Mouse (Mus musculus): ENCODE results near the gene Vti1a. TPM values are rescaled to one million over a fixed set of nuclear protein-coding genes. Genes with fewer than 3 reads are reported as not detected.

Gene Vti1a
- polyA plus RNA-seq, 1 experiment from 2014 or later, result 24.2 TPM

- ATAC-seq (ENCODE audit: insufficient number of reproducible peaks, low FRiP score, low TSS enrichment, low read depth) (no peak), DNase-seq (ENCODE audit: low spot score) (no peak)
- Histone ChIP-seq H3K9ac (ENCODE audit: low read length) (no peak overlapping the region), H3K4me1 (ENCODE audit: control insufficient read depth, insufficient read depth, low read length) (peaks cover 13% of the 10 kb centered on the region), H3K36me3 (ENCODE audit: control insufficient read depth, insufficient read depth, low read length) (no peaks in the 10 kb centered on the region), H3K4me3 (ENCODE audit: low read depth, low read length) (no peak overlapping the region), H3K27me3 (ENCODE audit: control insufficient read depth, insufficient read depth, low read length) (no peaks in the 10 kb centered on the region), H3K27ac (replicated peaks; ENCODE audit: low read depth, low read length) (no peak overlapping the region), H3K9me3 (ENCODE audit: control insufficient read depth, low read length) (no peaks in the 10 kb centered on the region), H3K4me2 (ENCODE audit: low read depth, severe bottlenecking) (no peak overlapping the region)
- WGBS, result 88% methylated on average over 4 of the region's 4 CpGs
Observed at GRCm38 (mm10) chr19:55579310-55579709, 263.2 kb downstream of the Vti1a start.

GRCm38 (mm10) chr19:55580152-55580551 lies 264.1 kb downstream of the Vti1a start:
- Histone ChIP-seq H3K27me3 (ENCODE audit: control insufficient read depth, insufficient read depth, low read length) (no peaks in the 10 kb centered on the region), H3K4me1 (ENCODE audit: control insufficient read depth, insufficient read depth, low read length) (peaks cover 13% of the 10 kb centered on the region), H3K4me3 (ENCODE audit: low read depth, low read length) (no peak overlapping the region), H3K36me3 (ENCODE audit: control insufficient read depth, insufficient read depth, low read length) (no peaks in the 10 kb centered on the region), H3K9ac (ENCODE audit: low read length) (no peak overlapping the region), H3K4me2 (ENCODE audit: low read depth, severe bottlenecking) (no peak overlapping the region), H3K27ac (replicated peaks; ENCODE audit: low read depth, low read length) (no peak overlapping the region), H3K9me3 (ENCODE audit: control insufficient read depth, low read length) (no peaks in the 10 kb centered on the region)
- no peak for ATAC-seq (ENCODE audit: insufficient number of reproducible peaks, low FRiP score, low TSS enrichment, low read depth)
- no peak for DNase-seq (ENCODE audit: low spot score)
- 95% methylated on average over 8 of the region's 8 CpGs for WGBS

GRCm38 (mm10) chr19:55580667-55581066 lies 264.6 kb downstream of the Vti1a start:
- Histone ChIP-seq H3K9ac (ENCODE audit: low read length) (no peak overlapping the region), H3K27ac (replicated peaks; ENCODE audit: low read depth, low read length) (no peak overlapping the region), H3K4me2 (ENCODE audit: low read depth, severe bottlenecking) (no peak overlapping the region), H3K9me3 (ENCODE audit: control insufficient read depth, low read length) (no peaks in the 10 kb centered on the region), H3K27me3 (ENCODE audit: control insufficient read depth, insufficient read depth, low read length) (no peaks in the 10 kb centered on the region), H3K36me3 (ENCODE audit: control insufficient read depth, insufficient read depth, low read length) (no peaks in the 10 kb centered on the region), H3K4me1 (ENCODE audit: control insufficient read depth, insufficient read depth, low read length) (peaks cover 13% of the 10 kb centered on the region), H3K4me3 (ENCODE audit: low read depth, low read length) (no peak overlapping the region)
- ATAC-seq (ENCODE audit: insufficient number of reproducible peaks, low FRiP score, low TSS enrichment, low read depth) (no peak), DNase-seq (ENCODE audit: low spot score) (no peak)
- WGBS, result 88% methylated on average over 6 of the region's 6 CpGs

GRCm38 (mm10) chr19:55582896-55583653 lies 267.0 kb downstream of the Vti1a start:
- no peak overlapping the region for H3K27ac ChIP-seq (replicated peaks; ENCODE audit: low read depth, low read length)
- ATAC-seq (ENCODE audit: insufficient number of reproducible peaks, low FRiP score, low TSS enrichment, low read depth) (no peak), DNase-seq (ENCODE audit: low spot score) (no peak)
- 61% methylated on average over 13 of the region's 16 CpGs for WGBS
- no peaks in the 10 kb centered on the region for H3K36me3 ChIP-seq (ENCODE audit: control insufficient read depth, insufficient read depth, low read length)
- peaks cover 12% of the 10 kb centered on the region for H3K4me1 ChIP-seq (ENCODE audit: control insufficient read depth, insufficient read depth, low read length)
- no peaks in the 10 kb centered on the region for H3K27me3 ChIP-seq (ENCODE audit: control insufficient read depth, insufficient read depth, low read length)
- no peak overlapping the region for H3K4me2 ChIP-seq (ENCODE audit: low read depth, severe bottlenecking)
- H3K9me3 ChIP-seq (ENCODE audit: control insufficient read depth, low read length), result no peaks in the 10 kb centered on the region
- no peak overlapping the region for H3K4me3 ChIP-seq (ENCODE audit: low read depth, low read length)
- no peak overlapping the region for H3K9ac ChIP-seq (ENCODE audit: low read length)

GRCm38 (mm10) chr19:55585270-55586224 lies 269.5 kb downstream of the Vti1a start:
- ATAC-seq (ENCODE audit: insufficient number of reproducible peaks, low FRiP score, low TSS enrichment, low read depth), result no peak
- Histone ChIP-seq H3K27ac (replicated peaks; ENCODE audit: low read depth, low read length) (no peak overlapping the region), H3K36me3 (ENCODE audit: control insufficient read depth, insufficient read depth, low read length) (no peaks in the 10 kb centered on the region), H3K4me1 (ENCODE audit: control insufficient read depth, insufficient read depth, low read length) (peaks cover 21% of the 10 kb centered on the region), H3K4me3 (ENCODE audit: low read depth, low read length) (no peak overlapping the region), H3K4me2 (ENCODE audit: low read depth, severe bottlenecking) (no peak overlapping the region), H3K9ac (ENCODE audit: low read length) (no peak overlapping the region), H3K9me3 (ENCODE audit: control insufficient read depth, low read length) (no peaks in the 10 kb centered on the region), H3K27me3 (ENCODE audit: control insufficient read depth, insufficient read depth, low read length) (no peaks in the 10 kb centered on the region)
- WGBS, result 63% methylated on average over 18 of the region's 18 CpGs
- DNase-seq (ENCODE audit: low spot score), result no peak

- H3K9me3 ChIP-seq (ENCODE audit: control insufficient read depth, low read length), result no peaks in the 10 kb centered on the region
- ATAC-seq (ENCODE audit: insufficient number of reproducible peaks, low FRiP score, low TSS enrichment, low read depth), result no peak
- H3K4me1 ChIP-seq (ENCODE audit: control insufficient read depth, insufficient read depth, low read length), result peaks cover 27% of the 10 kb centered on the region
- WGBS, result 51% methylated on average over 14 of the region's 14 CpGs
- H3K4me2 ChIP-seq (ENCODE audit: low read depth, severe bottlenecking), result no peak overlapping the region
- H3K4me3 ChIP-seq (ENCODE audit: low read depth, low read length), result no peak overlapping the region
- H3K9ac ChIP-seq (ENCODE audit: low read length), result no peak overlapping the region
- DNase-seq (ENCODE audit: low spot score), result peak; percentile 71
- H3K36me3 ChIP-seq (ENCODE audit: control insufficient read depth, insufficient read depth, low read length), result no peaks in the 10 kb centered on the region
- H3K27ac ChIP-seq (replicated peaks; ENCODE audit: low read depth, low read length), result no peak overlapping the region
- no peaks in the 10 kb centered on the region for H3K27me3 ChIP-seq (ENCODE audit: control insufficient read depth, insufficient read depth, low read length)
Observed at GRCm38 (mm10) chr19:55587638-55588421, 271.7 kb downstream of the Vti1a start.

- DNase-seq (ENCODE audit: low spot score) (no peak), ATAC-seq (ENCODE audit: insufficient number of reproducible peaks, low FRiP score, low TSS enrichment, low read depth) (no peak)
- H3K4me1 ChIP-seq (ENCODE audit: control insufficient read depth, insufficient read depth, low read length), result peaks cover 36% of the 10 kb centered on the region
- H3K4me3 ChIP-seq (ENCODE audit: low read depth, low read length), result no peak overlapping the region
- no peak overlapping the region for H3K4me2 ChIP-seq (ENCODE audit: low read depth, severe bottlenecking)
- H3K36me3 ChIP-seq (ENCODE audit: control insufficient read depth, insufficient read depth, low read length), result no peaks in the 10 kb centered on the region
- WGBS, result 28% methylated on average over 16 of the region's 16 CpGs
- no peaks in the 10 kb centered on the region for H3K9me3 ChIP-seq (ENCODE audit: control insufficient read depth, low read length)
- no peak overlapping the region for H3K9ac ChIP-seq (ENCODE audit: low read length)
- H3K27ac ChIP-seq (replicated peaks; ENCODE audit: low read depth, low read length), result 0 out of 2 replicates have a peak overlapping the region, but pooled peaks have one; percentile 18
- H3K27me3 ChIP-seq (ENCODE audit: control insufficient read depth, insufficient read depth, low read length), result no peaks in the 10 kb centered on the region
Observed at GRCm38 (mm10) chr19:55588948-55589896, 273.1 kb downstream of the Vti1a start.
